Mouse (Mus musculus) layer of hippocampus, adult 8-10 months (tissue): ENCODE results near the gene Pif1. TPM values are rescaled to one million over a fixed set of nuclear protein-coding genes. Genes with fewer than 3 reads are reported as not detected.

Experiments
- DNase-seq, 2 experiments: peaks; one replicate each; pipeline ENCODE4 v3.0.0; 2022; ENCODE audit warnings: low spot score in 2 of 2
- total RNA-seq, 4 experiments: library from RNA; stranded (reverse); gene quantifications; 2 replicates each; pipeline ENCODE4 v1.2.4; 2022

Pif1 gene
- total RNA-seq, 4 experiments from 2014 or later = 0.09 to 0.24 (median 0.16) TPM

DNA sequence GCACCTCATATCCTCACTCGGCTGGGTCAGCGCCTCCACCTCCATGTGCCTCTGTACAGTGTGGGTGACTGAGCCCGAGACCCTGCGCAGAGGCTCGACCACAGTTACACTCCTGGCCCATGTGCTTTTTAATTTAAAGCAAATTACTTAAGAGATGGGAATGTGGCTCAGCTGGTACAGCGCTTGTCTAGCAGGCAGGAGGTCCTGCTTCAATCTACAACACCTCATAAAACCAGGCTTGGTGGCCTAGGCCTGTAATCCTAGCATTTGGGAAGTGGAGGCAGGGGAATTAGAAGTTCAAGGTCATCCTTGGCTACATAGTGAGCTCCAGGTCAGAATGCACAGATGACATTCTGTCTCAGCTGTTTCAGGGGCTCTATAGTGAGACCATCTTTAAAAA lies 28.2 kb upstream of the Pif1 start:
- DNase-seq = no peak

DNA sequence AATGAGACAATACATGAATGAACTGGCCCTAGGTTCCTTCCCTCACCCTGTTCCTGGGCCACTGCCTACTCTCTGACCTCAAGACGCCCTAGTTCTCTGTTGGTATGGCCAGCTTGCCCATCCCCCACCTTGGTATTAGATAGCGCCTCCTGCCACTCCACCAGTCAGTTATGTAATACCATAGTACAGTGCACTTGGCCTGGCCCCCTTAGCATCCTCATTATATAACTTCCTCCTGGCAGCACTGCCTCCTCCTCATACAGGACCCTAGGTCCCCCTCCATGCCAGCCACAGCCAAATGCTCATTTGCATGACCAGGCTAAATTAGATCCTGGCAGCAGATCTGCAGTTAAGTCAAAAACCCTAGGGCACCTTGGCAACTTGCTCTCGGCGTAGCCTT lies 25.9 kb upstream of the Pif1 start:
- DNase-seq = peak in 1 of 2 experiments; percentile 64

DNA sequence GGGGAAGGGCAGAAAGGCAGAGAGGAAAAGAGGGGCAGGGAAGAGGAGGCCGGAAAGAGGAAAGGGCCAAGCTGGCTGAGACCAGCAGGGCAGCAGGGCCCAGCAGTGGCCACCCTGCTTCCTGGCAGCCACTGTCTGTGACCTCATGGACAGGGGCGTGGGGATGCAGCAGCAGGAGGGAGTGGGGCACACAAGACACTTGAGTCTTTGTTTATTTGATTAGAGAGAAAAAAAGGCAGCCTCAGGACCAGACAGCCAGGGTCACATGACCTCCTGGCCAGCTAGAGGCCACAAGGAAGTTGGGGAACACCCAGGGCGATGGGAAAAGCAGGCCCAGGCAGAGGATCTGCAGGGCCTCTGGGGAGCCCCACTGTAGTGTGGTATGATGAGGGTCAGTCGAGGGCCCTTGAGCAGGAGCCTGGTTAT lies 24.9 kb upstream of the Pif1 start:
- DNase-seq = peak; percentile 64 to 87

DNA sequence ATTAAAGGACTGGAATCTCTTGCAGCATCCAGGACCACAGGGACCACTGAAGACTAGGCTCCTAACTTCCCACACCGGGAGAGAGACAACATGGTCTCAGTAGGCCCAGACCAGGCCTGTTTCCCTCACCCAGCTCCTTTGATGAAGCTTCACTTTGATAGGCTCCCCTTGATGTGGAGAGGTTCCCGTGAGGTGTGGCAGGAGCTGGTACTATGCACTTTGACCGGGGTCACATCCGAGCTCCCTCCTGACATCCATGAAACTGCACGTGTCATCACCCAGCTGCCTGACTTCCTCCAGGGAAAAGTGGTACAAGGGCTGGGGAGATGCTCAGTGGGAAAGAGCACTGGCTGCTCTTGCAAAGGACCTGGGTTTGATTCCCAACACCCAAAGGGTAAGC lies 23.9 kb upstream of the Pif1 start:
- DNase-seq = no peak

DNA sequence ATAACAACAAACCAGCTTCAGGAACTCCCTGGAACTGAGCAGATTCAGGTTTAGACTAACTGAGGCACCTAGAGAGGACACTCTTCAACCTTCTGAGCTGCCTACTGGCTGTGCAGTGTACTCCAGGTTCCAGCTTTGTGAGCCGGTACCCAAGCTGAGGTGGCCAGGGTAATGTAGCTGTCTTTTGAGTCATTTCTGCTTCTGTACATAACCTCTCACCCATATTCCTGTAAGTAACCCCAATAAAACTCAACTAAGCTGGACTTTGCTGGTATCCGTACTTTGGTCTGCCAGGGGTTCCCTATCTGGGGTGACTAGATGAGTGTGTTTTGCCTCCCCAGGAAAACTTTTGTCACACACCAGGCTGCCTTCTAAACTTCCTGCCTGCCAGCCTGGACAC lies 22.3 kb upstream of the Pif1 start:
- no peak for DNase-seq

DNA sequence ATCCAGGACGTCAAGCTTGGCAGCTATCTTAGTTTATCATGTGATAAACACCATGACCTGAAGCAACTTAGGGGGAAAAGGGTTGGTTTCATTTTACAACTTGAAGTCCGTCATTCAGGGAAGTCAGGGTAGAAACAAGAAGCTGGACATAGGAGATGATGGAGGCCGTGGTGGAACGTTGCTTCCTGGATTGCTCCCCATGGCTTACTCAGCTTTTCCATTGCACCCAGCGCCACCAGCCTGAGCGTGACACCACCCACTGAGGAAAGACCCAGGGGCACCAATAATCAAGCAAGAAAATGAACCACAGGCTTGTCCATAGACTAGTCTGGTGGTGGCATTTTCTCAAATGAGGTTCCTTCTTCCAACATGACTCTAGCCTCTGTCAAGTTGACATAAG lies 18.2 kb upstream of the Pif1 start:
- no peak for DNase-seq

DNA sequence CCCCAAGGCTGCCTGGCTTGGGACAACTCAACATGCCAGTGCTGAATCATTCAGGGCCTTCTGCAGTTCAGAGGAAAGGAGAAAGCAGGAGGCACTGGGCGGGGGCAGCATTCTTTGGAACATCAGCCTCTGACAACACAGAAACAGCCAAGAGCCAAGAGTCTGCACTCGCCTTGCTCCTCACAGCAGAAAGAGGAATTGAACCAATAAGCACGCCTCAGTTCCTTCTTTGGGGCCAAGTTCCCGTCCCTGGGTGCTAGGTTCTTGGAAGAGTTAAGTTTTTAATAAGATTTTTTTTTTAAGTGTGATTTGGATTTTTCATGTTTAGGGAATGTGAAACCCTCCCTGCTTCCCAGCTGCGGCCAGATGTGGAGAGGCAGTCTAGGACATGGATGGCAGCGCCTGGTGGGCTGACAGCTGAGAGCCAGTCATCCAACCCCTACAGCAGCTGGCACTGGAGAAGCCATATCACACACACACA lies 17.4 kb upstream of the Pif1 start:
- DNase-seq = no peak

DNA sequence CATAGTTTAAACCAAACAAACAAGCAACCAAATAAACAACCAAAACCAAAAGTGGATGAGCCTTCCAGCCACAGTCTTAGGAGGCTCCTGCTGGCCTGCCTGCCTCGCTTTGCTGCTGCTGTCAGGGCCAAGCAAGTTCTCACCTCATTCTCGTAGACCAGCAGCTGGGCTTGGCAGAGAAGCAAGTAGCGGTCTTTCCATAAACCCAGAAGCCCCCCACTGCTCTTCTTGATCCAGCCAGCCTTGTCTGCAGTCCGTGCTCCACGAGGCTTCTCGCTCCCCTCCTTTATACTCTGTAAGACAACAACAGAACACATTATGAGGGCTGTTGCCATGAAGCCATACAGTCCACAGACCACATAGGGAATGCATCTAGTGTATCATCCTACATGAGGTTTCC lies 14.1 kb upstream of the Pif1 start:
- DNase-seq = no peak

DNA sequence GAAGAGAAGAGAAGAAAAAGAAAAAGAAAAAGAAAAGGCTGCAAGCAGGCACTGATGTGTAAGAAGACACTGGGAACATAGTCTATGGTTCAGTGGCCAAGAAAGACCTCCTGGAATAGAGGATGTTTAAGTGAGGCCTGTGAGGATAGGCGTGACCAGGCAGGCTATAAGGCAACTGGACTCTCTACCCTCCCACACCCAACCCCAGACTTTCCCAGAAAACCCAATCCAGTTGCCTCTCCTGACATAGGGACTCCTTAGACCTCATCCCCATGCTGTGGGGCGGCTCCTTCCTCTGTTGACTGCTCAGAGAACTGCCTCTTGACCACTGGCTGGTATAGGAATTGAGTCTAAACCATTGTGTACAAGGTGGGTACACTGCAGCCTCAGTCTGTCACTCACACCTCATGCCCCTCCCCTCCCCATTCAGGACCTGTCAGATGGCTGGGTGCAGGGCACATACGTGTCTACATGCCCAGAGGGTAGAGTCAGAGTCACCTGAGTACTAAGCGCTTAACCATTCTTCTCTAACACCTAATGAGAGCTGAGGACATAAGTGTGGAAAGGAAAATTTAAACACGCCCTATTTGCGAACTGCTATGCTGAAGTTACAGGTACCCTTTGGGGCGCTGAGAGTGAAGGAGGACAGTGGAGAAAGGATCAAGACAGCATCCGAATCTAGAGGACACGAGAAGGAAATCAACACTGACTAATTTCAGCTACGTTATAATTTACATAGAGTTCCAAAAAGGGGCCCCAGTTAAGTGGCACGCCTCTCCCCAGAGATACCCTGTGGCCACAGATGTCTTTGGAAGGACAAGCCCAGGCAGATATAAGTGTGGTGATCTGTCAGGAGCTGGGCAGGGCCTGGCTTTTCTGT lies 12.2 kb upstream of the Pif1 start:
- DNase-seq = no peak

DNA sequence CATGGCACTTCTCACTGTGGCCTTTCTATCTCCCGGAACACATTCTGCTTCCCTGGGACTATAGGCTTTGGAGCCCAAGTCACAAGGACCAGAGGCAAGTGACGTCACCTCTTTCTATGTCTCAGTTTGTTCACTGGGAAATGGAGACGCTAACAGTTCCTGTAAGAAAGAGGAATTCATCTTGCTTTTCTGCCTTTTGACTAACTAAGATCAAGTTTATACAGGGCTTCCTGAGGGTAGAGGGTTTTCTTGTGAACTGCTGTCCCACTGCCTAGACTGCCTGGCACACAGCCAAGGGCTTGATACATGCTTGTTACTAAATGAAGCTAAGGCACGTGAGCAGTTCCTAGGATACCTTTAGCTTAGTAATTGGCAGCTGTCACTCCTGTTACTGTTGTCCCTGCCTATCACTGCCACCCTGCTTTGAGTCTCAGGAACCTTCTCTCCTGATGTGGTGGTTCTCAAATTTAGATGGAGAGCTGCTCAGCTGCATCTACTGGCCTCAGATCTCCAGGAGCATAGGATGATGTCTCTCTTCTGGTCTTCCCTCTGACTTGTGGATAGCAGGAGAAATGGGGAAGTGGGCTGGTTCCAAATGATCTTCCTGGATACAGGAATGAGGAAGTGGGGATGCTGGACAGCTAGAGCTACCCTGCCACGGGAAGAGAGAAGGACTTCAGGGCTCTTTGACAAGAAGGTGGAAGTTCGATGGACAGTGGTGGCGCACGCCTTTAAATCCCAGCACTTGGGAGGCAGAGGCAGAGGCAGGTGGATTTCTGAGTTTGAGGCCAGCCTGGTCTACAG lies 11.4 kb upstream of the Pif1 start:
- DNase-seq = no peak

DNA sequence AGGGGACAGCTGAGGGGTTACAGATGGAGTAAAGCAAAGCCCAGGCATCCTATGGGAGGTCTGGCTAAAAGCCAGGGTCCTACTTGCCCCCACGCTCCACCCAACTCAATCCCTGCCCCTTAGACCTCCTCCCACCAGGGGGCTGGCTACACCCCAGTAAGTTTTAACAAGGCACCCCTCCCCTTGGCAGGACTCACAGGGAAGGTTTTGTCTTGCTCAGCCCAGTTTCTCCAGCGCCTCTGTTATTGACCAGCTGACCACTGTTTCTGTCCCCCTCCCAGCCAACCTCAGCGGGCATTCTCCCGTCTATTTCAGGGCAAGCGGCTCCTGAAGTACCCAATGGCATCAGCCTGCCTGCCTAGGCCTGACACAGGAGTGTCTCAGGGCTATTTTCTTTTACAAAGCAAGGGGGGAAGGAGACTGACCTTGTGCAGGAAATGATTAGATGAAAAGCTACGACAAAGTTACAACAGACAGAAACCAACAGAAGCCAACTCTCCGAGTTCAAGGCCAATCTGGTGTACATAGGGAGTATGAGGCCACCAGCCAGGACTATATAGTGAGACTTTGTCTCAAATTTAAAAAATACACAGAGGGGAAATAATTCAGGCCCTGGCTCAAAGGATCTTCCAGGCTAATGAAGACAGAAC lies 10.0 kb upstream of the Pif1 start:
- peak in 1 of 2 experiments; percentile 77 for DNase-seq

DNA sequence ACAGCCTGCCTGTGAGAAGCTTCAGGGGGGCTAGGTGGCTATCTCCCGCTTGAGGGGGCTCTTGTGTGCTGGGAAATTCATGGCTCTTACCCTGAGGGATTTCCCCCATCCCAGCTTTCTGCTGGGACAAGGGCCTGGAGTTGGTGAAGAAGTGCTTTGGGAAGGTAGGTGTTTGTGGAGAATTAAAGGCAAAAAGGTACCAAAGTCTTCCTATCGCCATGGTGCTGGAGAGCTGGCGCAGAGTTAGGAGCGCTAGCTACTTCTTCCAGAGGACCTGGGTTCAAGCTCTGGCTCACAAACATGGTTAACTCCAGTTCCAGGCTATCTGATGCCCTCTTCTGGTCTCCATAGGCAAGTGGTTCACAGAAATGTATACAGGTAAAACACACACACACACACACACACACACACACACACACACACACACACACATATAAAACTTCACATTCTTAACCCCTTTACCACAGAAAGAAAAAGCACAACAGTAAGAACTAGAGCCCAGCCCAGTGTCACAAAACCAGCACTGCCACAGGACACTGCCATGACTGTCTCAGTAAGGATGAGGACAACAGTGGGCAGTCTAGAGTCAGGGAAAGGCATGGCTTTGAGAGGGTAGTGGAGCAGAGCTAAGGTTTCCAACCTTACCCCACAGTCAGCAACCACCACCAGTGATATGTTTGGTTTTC lies 9.3 kb upstream of the Pif1 start:
- no peak for DNase-seq

DNA sequence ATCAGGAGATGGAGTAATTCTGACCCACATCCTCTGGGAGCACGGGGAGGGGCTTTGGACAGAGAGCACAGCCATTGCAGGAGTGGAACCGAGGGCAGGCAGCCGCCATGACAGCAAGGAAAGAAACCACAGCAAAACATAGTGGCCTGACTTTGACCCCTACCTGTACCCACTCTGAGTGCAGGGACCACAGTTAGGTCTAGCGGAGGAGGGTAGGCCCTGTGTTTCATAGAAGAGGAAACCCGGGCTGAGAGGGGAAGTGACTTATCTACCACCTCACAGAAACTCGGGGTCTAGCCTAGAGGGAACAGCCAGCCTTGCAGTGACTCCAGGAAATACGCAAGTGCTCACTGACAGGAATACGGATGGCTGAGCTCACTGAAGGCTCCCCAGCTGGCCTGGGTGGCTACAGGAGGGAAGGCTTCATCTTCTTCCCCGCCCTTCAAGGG lies 8.1 kb upstream of the Pif1 start:
- DNase-seq = no peak

DNA sequence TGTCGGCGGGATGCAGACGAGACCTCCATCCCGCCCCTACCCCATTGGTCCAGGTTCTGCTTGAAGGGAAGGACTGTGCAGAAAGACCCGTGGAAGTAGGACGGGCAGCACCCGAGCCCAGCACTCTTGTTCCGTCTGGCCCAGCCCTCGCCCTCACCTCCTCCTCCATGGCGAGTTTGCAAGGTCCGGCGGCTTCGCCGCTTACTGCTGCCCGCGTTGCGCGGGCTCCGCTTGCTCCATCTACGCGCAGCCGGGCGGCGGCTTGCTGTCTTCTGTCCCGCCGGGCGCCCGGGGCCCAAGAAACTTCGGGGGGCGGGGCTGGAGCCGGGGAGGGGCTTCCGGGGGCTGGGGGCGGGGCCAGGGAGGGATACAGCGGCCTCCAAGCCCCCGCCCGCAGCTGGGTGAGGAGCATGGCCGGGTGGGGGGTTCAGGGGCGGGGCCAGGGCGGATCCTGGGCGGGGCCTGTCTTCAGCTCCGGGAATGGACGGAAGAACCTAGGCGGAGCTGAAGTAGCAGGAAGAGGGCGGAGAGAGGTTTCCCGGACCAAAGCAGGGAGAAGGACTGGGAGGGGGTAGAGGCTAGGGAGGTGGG lies 7.1 kb upstream of the Pif1 start, which contains the start of gene Plekho2:
Gene Plekho2 (minus strand): TSS at position 260 of the 591 bp plus-strand sequence.
- peak; percentile 76 to 80 for DNase-seq

DNA sequence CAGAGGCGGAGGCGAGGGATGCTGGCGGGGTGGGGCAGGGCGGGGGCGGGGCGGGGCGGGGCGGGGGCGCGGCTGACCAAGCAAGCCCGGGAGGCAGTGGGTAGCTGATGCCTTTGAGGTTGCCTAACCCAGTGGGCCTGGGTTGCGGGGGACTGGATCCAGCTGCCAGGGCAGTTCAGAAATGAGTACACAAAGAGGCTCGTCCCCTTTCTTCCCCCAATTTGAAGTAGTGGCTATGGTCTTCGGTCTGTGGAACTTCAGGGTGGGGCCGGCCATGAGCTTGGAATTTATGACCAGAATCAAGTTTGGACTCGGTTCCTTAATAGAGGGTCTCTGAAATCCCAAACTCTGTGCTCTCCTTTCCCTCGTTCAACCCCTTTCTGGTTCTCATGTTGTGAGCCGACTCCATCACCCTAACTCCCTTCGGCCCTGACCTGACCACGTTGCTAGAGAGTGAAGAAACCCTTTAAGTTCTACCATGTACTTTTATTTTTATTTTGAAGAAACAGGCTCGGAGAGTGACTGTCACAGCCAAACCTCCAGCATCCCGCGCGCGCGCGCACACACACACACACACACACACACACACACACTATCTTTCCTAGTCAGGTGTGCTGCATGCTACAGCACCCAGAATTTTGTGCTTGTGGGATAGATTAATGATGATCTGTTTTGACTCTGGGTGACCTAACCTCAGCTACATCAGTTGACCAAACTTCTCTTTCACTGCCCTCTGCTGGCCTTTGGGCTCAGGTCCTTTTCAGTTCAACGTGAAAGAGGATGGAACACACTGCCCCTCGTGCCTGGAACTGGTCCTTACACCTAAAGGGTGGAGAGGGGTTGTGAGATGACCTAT lies 6.3 kb upstream of the Pif1 start:
- peak; percentile 63 to 72 for DNase-seq

DNA sequence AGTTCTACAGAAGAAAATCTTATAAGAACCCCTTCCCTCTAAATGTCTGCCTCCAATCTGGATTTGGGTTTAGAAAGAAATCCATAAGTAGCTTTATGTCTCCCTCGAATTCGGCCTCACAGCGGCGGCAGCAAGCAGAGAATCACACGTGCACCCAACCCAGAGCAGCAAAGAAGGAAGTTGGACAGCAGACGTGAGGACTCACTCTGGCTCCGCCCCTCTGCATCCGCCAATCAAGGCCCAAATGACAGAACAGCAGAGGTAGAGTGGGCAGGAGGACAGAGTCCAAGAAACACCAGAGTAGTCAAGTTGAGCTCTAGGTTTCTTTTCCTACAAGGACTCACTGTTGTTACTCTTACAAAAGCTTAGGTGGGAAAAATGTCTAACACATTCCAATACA lies 3.9 kb upstream of the Pif1 start:
- DNase-seq = no peak

DNA sequence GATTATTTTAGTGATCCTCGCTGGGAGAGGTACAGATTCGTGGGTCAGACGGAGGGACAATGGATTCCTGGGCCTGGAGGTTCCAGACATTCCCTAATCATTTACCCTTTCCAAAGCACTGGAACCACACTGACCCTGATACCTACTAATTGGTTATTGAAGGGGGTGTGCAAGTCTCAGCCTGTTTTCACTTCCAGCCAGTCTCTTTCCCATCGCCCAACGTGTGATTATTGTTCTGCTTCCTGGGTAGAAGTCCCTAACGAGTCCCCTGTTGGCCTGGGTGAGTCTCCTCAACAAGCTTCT lies 261 bp downstream of the Pif1 start:
- no peak for DNase-seq

DNA sequence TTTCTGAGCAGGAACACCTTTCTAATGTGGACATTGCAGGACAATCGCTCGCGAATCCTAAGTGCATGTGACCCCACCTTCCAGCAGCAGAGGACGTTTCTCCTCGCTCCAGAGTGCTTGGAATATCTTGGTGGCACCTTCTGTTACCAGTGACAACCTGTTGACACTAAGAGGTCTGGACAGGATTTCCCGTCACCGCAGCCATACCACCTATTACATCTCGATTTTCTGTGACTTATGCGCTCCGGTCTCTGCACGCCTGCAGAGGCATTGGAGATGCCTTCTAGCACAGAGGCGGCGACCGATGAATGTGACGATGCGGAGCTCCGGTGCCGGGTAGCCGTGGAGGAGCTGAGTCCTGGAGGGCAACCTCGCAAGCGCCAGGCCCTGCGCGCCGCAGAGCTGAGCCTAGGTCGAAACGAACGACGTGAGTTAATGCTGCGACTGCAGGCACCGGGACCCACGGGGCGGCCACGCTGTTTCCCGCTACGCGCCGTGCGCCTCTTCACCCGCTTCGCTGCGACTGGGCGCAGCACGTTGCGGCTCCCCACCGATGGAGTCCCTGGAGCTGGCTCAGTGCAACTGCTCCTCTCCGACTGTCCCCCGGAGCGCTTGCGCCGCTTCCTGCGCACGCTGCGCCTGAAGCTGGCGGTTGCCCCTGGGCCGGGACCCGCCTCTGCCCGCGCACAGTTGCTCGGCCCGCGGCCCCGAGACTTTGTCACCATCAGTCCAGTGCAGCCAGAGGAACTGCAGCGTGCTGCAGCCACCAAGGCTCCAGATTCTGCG lies 806 bp downstream of the Pif1 start:
- DNase-seq = no peak

DNA sequence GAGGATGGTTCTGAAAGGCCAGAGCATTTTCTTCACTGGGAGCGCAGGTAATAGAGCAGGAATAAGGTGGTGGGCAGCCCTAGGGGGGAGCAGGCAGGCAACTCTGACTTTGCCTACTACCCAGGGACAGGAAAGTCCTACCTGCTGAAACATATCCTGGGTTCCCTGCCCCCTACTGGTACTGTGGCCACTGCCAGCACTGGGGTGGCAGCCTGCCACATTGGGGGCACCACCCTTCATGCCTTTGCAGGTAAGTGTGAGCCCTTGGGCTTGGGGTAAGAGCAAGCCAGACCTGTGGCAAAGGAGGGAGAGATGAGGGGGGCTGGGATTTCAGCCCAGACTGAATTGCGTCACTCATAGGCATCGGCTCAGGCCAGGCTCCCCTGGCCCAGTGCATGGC lies 2.1 kb downstream of the Pif1 start:
- no peak for DNase-seq
